Mouse (Mus musculus): ENCODE measurements around the gene Phactr2. TPM values are rescaled to one million over a fixed set of nuclear protein-coding genes. Genes with fewer than 3 reads are reported as not detected.
A peak's percentile ranks its signal among the peaks of the same experiment; 100 is the strongest.
"Not testable (repeated sequence)": the region's sequence is repeated elsewhere in the genome, so short reads cannot be mapped to it uniquely, and the experiment has no call there.

The Phactr2 gene
- 1.5 and 2.3 TPM in 2 replicates for polyA plus RNA-seq (2012; ENCODE audit: insufficient read depth, low replicate concordance)

DNA sequence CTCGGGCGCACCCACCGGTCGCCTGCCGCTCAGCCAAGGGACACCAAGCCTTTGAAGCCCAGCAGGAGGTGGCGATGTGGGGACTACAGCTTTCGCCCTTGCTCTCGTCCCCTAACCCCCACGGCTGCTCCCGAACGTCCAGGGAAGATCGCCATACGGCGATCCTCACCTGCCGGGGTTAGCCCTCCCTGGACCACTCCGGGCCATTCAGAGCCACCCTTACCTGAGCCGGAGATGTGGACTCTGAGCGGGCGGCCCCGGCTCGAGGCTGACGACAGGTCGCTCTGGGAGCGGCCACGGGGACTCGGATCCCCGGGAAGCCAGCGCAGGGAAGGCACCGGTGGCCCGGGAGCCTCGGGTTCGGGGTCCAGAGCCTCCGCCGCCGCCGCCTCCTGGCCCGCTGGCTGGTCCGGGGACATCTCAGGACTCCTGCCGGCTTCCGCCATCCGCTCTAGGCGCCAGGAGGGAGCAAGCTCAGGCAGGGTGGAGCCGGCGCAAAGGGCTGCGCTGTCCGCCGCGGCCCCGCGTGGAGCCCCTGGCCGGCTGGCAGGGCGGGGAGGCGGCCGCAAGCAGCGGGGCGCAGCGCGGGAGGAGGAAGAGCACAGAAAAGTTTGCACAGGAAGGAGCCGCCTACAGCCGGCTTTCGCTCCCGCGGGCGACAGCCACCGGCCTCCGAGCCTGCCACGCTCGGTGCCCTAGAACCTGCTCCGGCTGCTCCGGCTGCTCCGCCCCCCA, at the start of gene Phactr2:
Gene Phactr2, minus strand, starts transcription at position 580 of the 735 bp plus-strand sequence.
- H3K9me3 ChIP-seq = no peaks in the 10 kb centered on the region
- peaks cover 20% of the 10 kb centered on the region for H3K4me1 ChIP-seq
- no peaks in the 10 kb centered on the region for H3K36me3 ChIP-seq (replicated peaks; ENCODE audit: low read length)
- H3K4me3 ChIP-seq (replicated peaks) = peak within 1 kb of the TSS; percentile 91
- peaks cover 68% of the 10 kb centered on the region for H3K27me3 ChIP-seq (replicated peaks)
- no peak for TF ChIP-seq FLI1 (IDR thresholded peaks at IDR 0.05; ENCODE audit: low read length)
- no peak for TF ChIP-seq GATA1 (IDR thresholded peaks at IDR 0.05; ENCODE audit: borderline replicate concordance, low read length)

- TF ChIP-seq GATA1 (IDR thresholded peaks at IDR 0.05; ENCODE audit: borderline replicate concordance, low read length) = no peak
- TF ChIP-seq FLI1 (IDR thresholded peaks at IDR 0.05; ENCODE audit: low read length) = no peak
- peaks cover 14% of the 10 kb centered on the region for H3K36me3 ChIP-seq (replicated peaks; ENCODE audit: low read length)
- peaks cover 8% of the 10 kb centered on the region for H3K4me1 ChIP-seq
- H3K4me3 ChIP-seq (replicated peaks) = no peak overlapping the region
- H3K27me3 ChIP-seq (replicated peaks) = no peaks in the 10 kb centered on the region
- H3K9me3 ChIP-seq = no peaks in the 10 kb centered on the region
Observed at GRCm38 (mm10) chr10:13521857-13522256, 47.6 kb upstream of the Phactr2 start.

GRCm38 (mm10) chr10:13502371-13502770, 28.2 kb upstream of the Phactr2 start:
- H3K4me3 ChIP-seq (replicated peaks) = peak overlapping the region; percentile 23
- peaks cover 43% of the 10 kb centered on the region for H3K4me1 ChIP-seq
- TF ChIP-seq FLI1 (IDR thresholded peaks at IDR 0.05; ENCODE audit: low read length) (no peak), GATA1 (IDR thresholded peaks at IDR 0.05; ENCODE audit: borderline replicate concordance, low read length) (no peak)

DNA sequence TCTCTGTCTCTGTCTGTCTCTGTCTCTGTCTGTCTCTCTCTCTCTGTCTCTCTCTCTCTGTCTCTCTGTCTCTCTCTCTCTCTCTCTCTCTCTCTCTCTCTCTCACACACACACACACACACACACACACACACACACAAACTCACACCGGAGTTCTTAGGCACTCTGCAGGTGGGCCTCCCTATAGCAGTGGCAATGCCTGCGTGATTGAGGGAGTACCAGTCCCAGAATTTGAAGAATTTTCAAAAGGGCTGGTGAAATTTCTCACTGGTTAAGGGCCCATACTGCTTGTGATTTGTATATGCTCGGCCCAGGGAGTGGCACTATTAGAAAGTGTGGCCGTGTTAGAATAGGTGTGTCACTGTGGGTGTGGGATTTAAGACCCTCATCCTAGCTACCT, 27.3 kb upstream of the Phactr2 start:
- Histone ChIP-seq H3K36me3 (replicated peaks; ENCODE audit: low read length) (peaks cover 36% of the 10 kb centered on the region), H3K4me1 (peaks cover 43% of the 10 kb centered on the region), H3K4me3 (replicated peaks) (peak overlapping the region; percentile 93)
- H3K27me3 ChIP-seq (replicated peaks); H3K9me3 ChIP-seq: not testable (repeated sequence)

More at GRCm38 (mm10) chr10:13502371-13502770, 28.2 kb upstream of the Phactr2 start:
- Histone ChIP-seq H3K27me3 (replicated peaks) (no peaks in the 10 kb centered on the region), H3K9me3 (no peaks in the 10 kb centered on the region), H3K36me3 (replicated peaks; ENCODE audit: low read length) (peaks cover 41% of the 10 kb centered on the region)

DNA sequence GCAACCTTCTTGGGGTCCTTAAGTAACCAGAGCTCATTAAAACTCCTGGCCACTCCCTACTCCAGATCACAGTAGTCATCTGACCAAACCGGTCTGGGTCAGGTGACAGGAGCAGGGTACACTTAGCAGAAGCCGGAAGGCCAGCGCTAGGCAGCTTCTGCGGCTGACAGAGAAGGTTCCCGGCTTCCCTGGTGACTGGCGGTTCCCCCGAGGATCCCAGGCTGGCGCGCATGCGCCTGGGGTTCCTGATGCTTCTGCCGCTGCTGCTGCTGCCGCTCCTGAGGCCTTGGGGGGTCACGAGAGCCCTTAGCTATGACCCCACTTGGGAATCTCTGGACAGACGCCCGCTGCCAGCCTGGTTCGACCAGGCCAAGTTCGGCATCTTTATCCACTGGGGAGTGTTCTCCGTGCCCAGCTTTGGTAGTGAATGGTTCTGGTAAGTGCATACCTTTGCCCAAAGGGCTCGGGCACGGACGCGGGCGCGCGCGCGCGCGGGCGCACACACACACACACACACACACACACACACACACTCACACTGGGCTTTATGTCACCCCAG, 26.8 kb upstream of the Phactr2 start:
- H3K36me3 ChIP-seq (replicated peaks; ENCODE audit: low read length) = peaks cover 30% of the 10 kb centered on the region
- TF ChIP-seq GATA1 (IDR thresholded peaks at IDR 0.05; ENCODE audit: borderline replicate concordance, low read length) = no peak
- peak overlapping the region; percentile 93 for H3K4me3 ChIP-seq (replicated peaks)
- H3K9me3 ChIP-seq = no peaks in the 10 kb centered on the region
- H3K27me3 ChIP-seq (replicated peaks) = peaks cover 1% of the 10 kb centered on the region
- H3K4me1 ChIP-seq = peaks cover 43% of the 10 kb centered on the region

DNA sequence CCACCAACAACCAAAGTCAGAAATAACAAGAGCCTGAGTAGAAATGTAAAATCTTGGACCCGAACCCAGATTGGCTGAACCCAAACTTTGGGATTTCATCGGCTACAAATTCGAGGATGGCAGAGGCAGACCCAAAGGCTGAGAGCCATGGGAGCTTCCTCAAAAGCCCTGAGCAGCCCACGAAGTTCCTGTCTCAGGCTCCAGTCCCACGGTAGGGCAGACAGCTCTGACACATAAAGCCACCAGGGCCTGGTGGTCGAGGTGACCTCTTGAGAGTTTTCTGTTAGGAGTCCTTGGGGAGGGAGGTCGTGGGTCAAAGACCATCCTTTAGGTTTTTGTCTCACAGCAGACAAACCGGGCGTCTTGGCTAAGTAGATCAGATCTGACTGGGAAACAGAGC, 26.3 kb upstream of the Phactr2 start:
- H3K4me1 ChIP-seq = peaks cover 43% of the 10 kb centered on the region
- no peaks in the 10 kb centered on the region for H3K9me3 ChIP-seq
- peaks cover 25% of the 10 kb centered on the region for H3K36me3 ChIP-seq (replicated peaks; ENCODE audit: low read length)
- H3K27me3 ChIP-seq (replicated peaks) = peaks cover 1% of the 10 kb centered on the region
- TF ChIP-seq GATA1 (IDR thresholded peaks at IDR 0.05; ENCODE audit: borderline replicate concordance, low read length) (no peak), FLI1 (IDR thresholded peaks at IDR 0.05; ENCODE audit: low read length) (no peak)
- peak overlapping the region; percentile 93 for H3K4me3 ChIP-seq (replicated peaks)

DNA sequence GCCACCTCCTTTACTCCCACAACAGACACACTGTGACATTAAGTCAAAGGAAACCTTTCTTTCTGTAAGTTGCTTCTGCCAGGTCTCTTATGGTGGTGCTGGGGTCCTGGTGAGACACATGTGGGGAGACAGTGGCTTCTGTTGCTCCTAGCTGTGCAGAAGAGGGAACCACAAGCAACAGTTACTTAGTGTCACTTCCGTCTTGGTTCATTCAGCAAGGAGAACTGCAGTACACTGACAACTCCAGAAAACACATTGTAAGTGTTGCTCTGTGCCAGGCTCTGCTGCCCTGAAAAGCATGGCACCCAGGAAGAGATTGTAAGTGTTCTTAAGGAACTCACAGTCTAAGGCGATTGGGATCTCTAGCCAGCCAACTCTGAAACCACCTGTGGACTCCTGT, 25.1 kb upstream of the Phactr2 start, which contains the start of gene Fuca2:
Gene Fuca2, plus strand, starts transcription at position 210 of the 400 bp plus-strand sequence.
- TF ChIP-seq FLI1 (IDR thresholded peaks at IDR 0.05; ENCODE audit: low read length) (no peak), GATA1 (IDR thresholded peaks at IDR 0.05; ENCODE audit: borderline replicate concordance, low read length) (no peak)
- Histone ChIP-seq H3K9me3 (no peaks in the 10 kb centered on the region), H3K4me3 (replicated peaks) (no peak within 1 kb of the TSS), H3K4me1 (peaks cover 43% of the 10 kb centered on the region), H3K36me3 (replicated peaks; ENCODE audit: low read length) (peaks cover 14% of the 10 kb centered on the region), H3K27me3 (replicated peaks) (peaks cover 1% of the 10 kb centered on the region)

GRCm38 (mm10) chr10:13496315-13496714, 22.1 kb upstream of the Phactr2 start:
- no peak for TF ChIP-seq FLI1 (IDR thresholded peaks at IDR 0.05; ENCODE audit: low read length)
- TF ChIP-seq GATA1 (IDR thresholded peaks at IDR 0.05; ENCODE audit: borderline replicate concordance, low read length) = no peak
- H3K4me1 ChIP-seq = peaks cover 26% of the 10 kb centered on the region
- peaks cover 4% of the 10 kb centered on the region for H3K27me3 ChIP-seq (replicated peaks)
- H3K9me3 ChIP-seq = no peaks in the 10 kb centered on the region
- no peak overlapping the region for H3K4me3 ChIP-seq (replicated peaks)
- H3K36me3 ChIP-seq (replicated peaks; ENCODE audit: low read length) = no peaks in the 10 kb centered on the region

GRCm38 (mm10) chr10:13493978-13494686, 19.9 kb upstream of the Phactr2 start:
- H3K4me3 ChIP-seq (replicated peaks) = no peak overlapping the region
- no peaks in the 10 kb centered on the region for H3K36me3 ChIP-seq (replicated peaks; ENCODE audit: low read length)

DNA sequence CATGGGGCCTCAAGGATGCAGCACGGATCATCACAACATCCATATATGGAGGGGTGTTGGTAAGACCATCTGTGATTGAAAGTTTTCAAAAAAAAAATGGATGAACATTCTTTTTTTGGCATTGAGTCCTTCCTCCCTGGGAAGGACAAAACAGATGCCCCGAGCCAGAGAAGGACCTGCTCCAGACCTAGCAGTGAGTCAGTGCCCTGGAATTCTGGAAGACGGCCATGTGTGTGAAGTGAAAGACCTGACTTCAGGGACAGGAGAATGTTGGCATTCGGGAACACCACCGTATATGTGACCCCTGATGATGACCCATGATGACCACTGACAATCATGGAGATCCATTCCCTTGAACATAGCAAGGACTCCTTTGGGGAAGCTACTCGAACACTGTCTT, 15.5 kb upstream of the Phactr2 start:
- Histone ChIP-seq H3K9me3 (no peaks in the 10 kb centered on the region), H3K4me3 (replicated peaks) (no peak overlapping the region), H3K36me3 (replicated peaks; ENCODE audit: low read length) (no peaks in the 10 kb centered on the region), H3K4me1 (peaks cover 5% of the 10 kb centered on the region), H3K27me3 (replicated peaks) (peaks cover 2% of the 10 kb centered on the region)
- TF ChIP-seq FLI1 (IDR thresholded peaks at IDR 0.05; ENCODE audit: low read length) = no peak
- TF ChIP-seq GATA1 (IDR thresholded peaks at IDR 0.05; ENCODE audit: borderline replicate concordance, low read length) = no peak

More at GRCm38 (mm10) chr10:13493978-13494686, 19.9 kb upstream of the Phactr2 start:
- peaks cover 11% of the 10 kb centered on the region for H3K4me1 ChIP-seq
- TF ChIP-seq FLI1 (IDR thresholded peaks at IDR 0.05; ENCODE audit: low read length) (no peak), GATA1 (IDR thresholded peaks at IDR 0.05; ENCODE audit: borderline replicate concordance, low read length) (no peak)
- H3K9me3 ChIP-seq = no peaks in the 10 kb centered on the region
- H3K27me3 ChIP-seq (replicated peaks) = peaks cover 4% of the 10 kb centered on the region

Data from megakaryocyte, embryonic 14.5 days (primary cell).